Mouse (Mus musculus) CD4-positive, CD25-positive, alpha-beta regulatory T cell, adult 2 months (primary cell): ENCODE results near the gene Rrp7a.

ENCODE experiments used
- DNase-seq: peaks from one replicate; pipeline ENCODE4 v3.0.0-alpha.2; 2012; ENCODE audit warnings: low read depth, low spot score

Rrp7a gene

GRCm38 (mm10) chr15:83111874-83112273 is 10.7 kb downstream of the Rrp7a start:
- DNase-seq, result no peak

GRCm38 (mm10) chr15:83111290-83111689 is 11.3 kb downstream of the Rrp7a start:
- no peak for DNase-seq

- DNase-seq, result no peak
Measured at GRCm38 (mm10) chr15:83107814-83108213, 14.8 kb downstream of the Rrp7a start.

GRCm38 (mm10) chr15:83106426-83106825 is 16.2 kb downstream of the Rrp7a start:
- no peak for DNase-seq

- DNase-seq, result no peak
Measured at GRCm38 (mm10) chr15:83103111-83103510, 19.5 kb downstream of the Rrp7a start.

GRCm38 (mm10) chr15:83100332-83100662 is 22.3 kb downstream of the Rrp7a start:
- DNase-seq, result no peak

GRCm38 (mm10) chr15:83099533-83100331 is 22.9 kb downstream of the Rrp7a start:
- peak; percentile 93 for DNase-seq

GRCm38 (mm10) chr15:83095950-83096349 is 26.7 kb downstream of the Rrp7a start:
- DNase-seq, result peak; percentile 58

- no peak for DNase-seq
Measured at GRCm38 (mm10) chr15:83093687-83094086, 28.9 kb downstream of the Rrp7a start.

- no peak for DNase-seq
Measured at GRCm38 (mm10) chr15:83090874-83091273, 31.7 kb downstream of the Rrp7a start.

- DNase-seq, result no peak
Measured at GRCm38 (mm10) chr15:83089429-83089605, 33.3 kb downstream of the Rrp7a start, which contains the start of gene Serhl. TSS of gene Serhl (plus strand) at chr15:83089506.

GRCm38 (mm10) chr15:83088495-83089428 is 33.8 kb downstream of the Rrp7a start:
- DNase-seq, result no peak

GRCm38 (mm10) chr15:83086636-83087328 is 35.8 kb downstream of the Rrp7a start:
- no peak for DNase-seq

- peak; percentile 81 for DNase-seq
Measured at GRCm38 (mm10) chr15:83085901-83086300, 36.7 kb downstream of the Rrp7a start.

- peak; percentile 41 for DNase-seq
Measured at GRCm38 (mm10) chr15:83084022-83084640, 38.5 kb downstream of the Rrp7a start.

GRCm38 (mm10) chr15:83083530-83083929 is 39.1 kb downstream of the Rrp7a start:
- no peak for DNase-seq

GRCm38 (mm10) chr15:83075607-83076525 is 46.7 kb downstream of the Rrp7a start:
- DNase-seq, result peak; percentile 66

- DNase-seq, result no peak
Measured at GRCm38 (mm10) chr15:83074179-83074578, 48.4 kb downstream of the Rrp7a start.

- DNase-seq, result peak; percentile 12
Measured at GRCm38 (mm10) chr15:83071752-83072151, 50.8 kb downstream of the Rrp7a start.

- no peak for DNase-seq
Measured at GRCm38 (mm10) chr15:83070942-83071341, 51.7 kb downstream of the Rrp7a start.

- DNase-seq, result no peak
Measured at GRCm38 (mm10) chr15:83068270-83068669, 54.3 kb downstream of the Rrp7a start.
